Mouse (Mus musculus) cortical plate, adult 2 months (tissue): ENCODE data around the gene Rbpms2. TPM values are rescaled to one million over a fixed set of nuclear protein-coding genes. Genes with fewer than 3 reads are reported as not detected.

Experiments
- H3K27ac ChIP-seq: fragments of 200-500 bp; 2 replicates; pipeline ENCODE4 v1.5.1; 2012; ENCODE audit warnings: low read length, control low read depth, inconsistent platforms; ENCODE audit not compliant: insufficient read depth
- H3K4me1 ChIP-seq: fragments of 200-500 bp; 2 replicates; pipeline ENCODE4 v1.6.1; 2011; ENCODE audit warnings: low read length; ENCODE audit not compliant: control insufficient read depth, insufficient read depth
- H3K4me3 ChIP-seq: fragments of 200-500 bp; 2 replicates; pipeline ENCODE4 v1.5.1; 2011; ENCODE audit warnings: mild to moderate bottlenecking, low read length, control low read depth; ENCODE audit not compliant: insufficient read depth
- CTCF ChIP-seq: fragments of 200-500 bp; IDR thresholded peaks from 2 replicates; pipeline ENCODE4 v1.5.1; 2011; ENCODE audit warnings: mild to moderate bottlenecking, control low read depth, low read length; ENCODE audit not compliant: insufficient read depth; ENCODE audit errors: extremely low read depth
- POLR2A ChIP-seq: fragments of 200-500 bp; IDR thresholded peaks from 2 replicates; pipeline ENCODE4 v1.6.1; 2011; ENCODE audit warnings: mild to moderate bottlenecking, low read length, control low read depth; ENCODE audit not compliant: insufficient read depth; ENCODE audit errors: extremely low read depth
- polyA plus RNA-seq: library from polyadenylated mRNA; depleted of rRNA; stranded (reverse); fragments of >200 nt; gene quantifications from 2 replicates; pipeline ENCODE4 v1.2.3, GENCODE M21; 2012

Gene Rbpms2
- polyA plus RNA-seq, 1 experiment: 4.9 TPM

DNA sequence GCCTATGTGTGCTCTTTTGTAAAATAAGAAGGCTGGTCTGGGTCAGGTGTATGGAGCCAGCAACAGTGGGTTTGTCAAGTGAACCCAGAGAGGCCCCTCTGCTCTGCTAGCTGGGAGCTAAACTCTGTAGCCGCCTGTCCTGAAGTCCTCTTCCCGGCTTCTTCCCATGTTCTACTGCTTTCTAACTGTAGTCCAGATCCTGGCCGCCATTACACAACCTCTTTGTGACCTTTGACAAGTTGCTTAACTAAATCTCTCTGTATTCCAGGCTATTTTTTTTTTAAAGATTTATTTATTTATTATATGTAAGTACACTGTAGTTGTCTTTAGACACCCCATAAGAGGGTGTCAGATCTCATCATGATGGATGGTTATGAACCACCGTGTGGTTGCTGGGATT, 24.3 kb downstream of the Rbpms2 start:
- no peak for TF ChIP-seq POLR2A
- no peak for TF ChIP-seq CTCF
- Histone ChIP-seq H3K4me1 (no peaks in the 10 kb centered on the region), H3K27ac (no peak overlapping the region), H3K4me3 (no peak overlapping the region)

DNA sequence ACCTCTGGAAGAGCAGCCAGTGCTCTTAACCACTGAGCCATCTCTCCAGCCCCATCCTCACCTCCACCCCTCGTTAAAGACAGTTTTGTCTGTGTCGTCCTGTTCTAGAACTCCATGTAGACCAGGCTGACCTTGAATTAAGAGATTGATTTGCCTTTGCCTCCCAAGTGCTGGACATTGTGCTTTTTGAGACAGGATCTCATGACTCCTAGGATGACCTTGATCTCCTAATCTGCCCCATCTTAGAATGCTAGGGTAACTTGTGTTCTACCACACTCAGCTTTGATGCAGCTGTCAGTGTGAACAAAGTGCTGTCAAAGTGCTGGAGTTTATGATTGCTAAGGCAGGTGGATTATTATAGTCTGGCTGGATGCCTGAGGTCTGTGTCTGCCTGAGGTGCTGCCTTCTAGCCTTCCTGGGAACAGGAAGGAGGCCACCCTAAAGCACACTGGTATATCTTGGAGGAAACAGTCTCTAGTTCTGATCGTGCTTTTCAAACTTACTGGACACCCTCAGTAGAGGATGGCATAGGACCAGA, 25.3 kb downstream of the Rbpms2 start:
- no peak overlapping the region for H3K27ac ChIP-seq
- no peak for TF ChIP-seq POLR2A
- no peaks in the 10 kb centered on the region for H3K4me1 ChIP-seq
- H3K4me3 ChIP-seq: no peak overlapping the region

DNA sequence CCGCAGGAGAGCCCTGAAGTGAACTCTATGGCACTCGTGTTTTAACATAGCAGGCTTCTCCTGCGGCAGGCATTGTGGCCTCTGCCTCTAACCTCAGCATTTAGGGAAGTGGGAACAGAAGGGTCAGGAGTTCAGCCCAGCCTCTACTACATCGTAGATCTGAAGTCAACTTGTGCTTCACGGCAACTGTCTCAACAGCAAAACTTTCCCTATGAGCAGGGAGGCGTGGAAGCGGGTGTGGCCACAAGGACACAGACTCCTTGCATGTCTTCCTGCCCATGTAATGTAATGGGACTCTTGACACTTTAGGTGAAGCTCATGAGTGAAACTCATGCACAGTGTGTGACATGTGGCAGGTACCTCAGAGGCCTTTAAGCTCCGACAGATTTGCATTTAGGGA, 26.1 kb downstream of the Rbpms2 start:
- no peaks in the 10 kb centered on the region for H3K4me1 ChIP-seq
- TF ChIP-seq POLR2A (no peak), CTCF (no peak)
- no peak overlapping the region for H3K27ac ChIP-seq
- no peak overlapping the region for H3K4me3 ChIP-seq

DNA sequence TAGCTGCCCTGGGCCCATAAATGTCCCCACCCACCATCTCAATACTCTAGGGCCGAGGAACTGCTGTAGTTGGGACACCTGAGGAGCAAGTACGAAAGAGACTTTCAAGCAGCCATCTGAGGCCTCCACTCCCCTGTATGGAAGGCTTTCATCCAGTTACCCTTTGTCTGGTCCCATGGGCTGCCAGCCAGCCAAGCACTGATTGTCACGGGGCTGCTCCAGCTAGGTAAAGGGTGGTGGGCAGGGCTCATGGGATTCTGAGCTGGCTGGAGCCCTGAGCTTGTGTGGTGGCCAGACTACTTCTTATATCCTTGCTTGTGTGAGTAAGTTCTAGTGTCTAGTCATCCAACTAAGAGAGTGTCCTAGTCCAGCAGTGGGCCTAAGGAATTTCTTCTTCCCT, 27.8 kb downstream of the Rbpms2 start:
- H3K4me3 ChIP-seq: no peak overlapping the region
- H3K27ac ChIP-seq: no peak overlapping the region
- no peaks in the 10 kb centered on the region for H3K4me1 ChIP-seq
- TF ChIP-seq CTCF (no peak), POLR2A (no peak)

DNA sequence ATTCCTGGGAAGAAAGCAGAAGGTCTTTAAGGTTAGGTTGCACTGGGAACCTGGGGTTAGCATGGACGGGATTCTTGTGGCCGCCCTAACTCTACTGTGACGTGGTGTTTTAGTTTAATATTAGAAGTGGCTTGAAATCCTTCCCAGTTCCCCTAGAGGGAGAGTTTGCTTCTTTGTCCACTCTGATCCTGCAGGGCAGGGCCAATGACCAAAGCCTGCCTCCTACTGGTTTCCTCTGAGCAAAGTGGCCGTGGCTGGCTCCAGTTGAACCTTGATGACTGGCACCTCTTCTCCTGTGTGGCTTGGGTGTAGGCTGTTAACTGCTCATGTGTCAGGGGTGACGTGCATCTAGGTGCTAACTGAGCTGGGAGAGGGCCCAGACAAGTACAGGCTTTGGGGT, 31.6 kb downstream of the Rbpms2 start:
- Histone ChIP-seq H3K4me1 (no peaks in the 10 kb centered on the region), H3K4me3 (no peak overlapping the region), H3K27ac (no peak overlapping the region)
- TF ChIP-seq CTCF (0 out of 2 replicates have a peak, but pooled peaks have one; percentile 3), POLR2A (no peak)

DNA sequence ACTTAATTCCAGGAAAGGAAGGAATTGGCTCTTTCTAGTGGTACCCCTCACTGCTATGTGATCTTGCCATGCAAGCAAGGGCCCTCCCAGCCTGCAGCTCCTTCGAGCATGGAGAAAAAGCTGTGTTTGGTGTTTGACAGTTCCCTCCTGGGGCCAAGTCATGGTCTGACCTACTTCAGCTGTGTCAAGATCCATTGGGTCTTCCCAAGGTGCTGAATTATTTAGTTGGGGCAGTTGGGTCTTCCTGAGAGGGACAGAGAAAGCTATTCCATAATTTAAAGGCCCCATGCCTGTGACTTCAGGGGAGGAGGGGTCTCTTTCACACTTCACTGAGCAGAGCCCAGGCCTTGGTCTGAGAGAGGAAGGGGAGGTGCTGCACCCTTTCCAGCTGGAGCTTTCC, 32.0 kb downstream of the Rbpms2 start:
- TF ChIP-seq POLR2A (no peak), CTCF (no peak)
- no peak overlapping the region for H3K27ac ChIP-seq
- H3K4me3 ChIP-seq: no peak overlapping the region
- H3K4me1 ChIP-seq: no peaks in the 10 kb centered on the region

DNA sequence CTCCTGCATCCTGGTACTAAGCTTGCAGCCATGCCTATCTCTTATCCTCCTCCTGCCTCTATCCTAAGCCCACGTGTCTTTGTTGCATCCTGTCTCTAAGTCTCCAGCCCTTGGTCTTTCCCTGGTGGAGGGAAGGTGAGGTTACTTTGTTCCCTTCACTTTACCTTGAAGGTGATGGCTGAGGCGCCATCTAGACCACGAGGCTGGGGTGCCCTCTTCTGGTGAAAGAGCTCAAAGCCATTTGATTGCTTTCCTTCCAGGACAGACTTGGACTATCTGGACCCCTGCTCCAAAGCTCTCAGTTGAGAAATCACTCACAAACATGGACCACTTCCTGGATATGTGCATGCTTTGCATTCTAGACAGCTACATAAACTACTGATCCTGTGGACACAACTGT, 34.7 kb downstream of the Rbpms2 start:
- Histone ChIP-seq H3K4me1 (no peaks in the 10 kb centered on the region), H3K27ac (no peak overlapping the region), H3K4me3 (no peak overlapping the region)
- TF ChIP-seq POLR2A (no peak), CTCF (peak; percentile 87)

DNA sequence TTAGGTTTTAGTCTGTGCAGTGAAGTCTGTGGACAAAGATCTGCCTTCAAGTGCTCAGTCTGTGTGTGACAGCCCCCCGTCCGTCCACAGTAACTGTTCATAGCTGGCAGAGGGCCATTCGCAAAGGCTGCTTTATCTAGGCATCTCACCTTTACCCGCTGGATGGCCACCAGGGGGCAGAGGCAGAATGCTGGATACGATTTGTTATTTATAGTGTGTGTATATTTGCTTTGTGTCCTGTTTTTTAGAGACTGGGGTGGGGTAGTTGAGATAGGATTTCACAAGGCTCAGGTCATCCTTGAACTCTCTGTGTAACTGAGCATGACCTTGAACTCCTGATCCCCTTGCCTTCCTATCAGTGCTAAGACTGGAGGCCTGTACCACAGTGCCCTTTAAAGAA, 36.6 kb downstream of the Rbpms2 start:
- H3K4me3 ChIP-seq: no peak overlapping the region
- peak; percentile 61 for TF ChIP-seq CTCF
- no peak for TF ChIP-seq POLR2A
- no peaks in the 10 kb centered on the region for H3K4me1 ChIP-seq
- H3K27ac ChIP-seq: no peak overlapping the region

DNA sequence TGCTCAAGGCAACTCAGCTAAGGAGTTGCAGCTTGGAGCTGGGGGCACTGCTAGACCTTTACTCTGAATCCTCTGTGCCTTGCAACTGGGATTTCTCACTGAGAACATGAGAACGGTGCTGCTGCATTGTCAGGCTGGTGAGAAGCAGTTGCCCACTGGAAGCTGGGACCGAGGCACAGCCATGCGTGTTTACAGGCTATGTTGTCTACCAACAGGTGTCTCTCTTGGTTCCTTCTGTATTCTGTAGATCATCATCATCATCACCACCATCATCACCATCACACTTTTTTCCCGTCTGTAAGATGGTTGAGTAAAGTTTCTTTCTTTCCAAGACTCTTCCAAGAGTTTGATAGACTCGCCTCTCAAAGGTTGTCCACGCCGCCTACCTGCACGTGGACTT, 38.3 kb downstream of the Rbpms2 start, which contains the start of gene Oaz2:
Oaz2 (plus strand) TSS at position 301 of the 400 bp plus-strand sequence.
- Histone ChIP-seq H3K27ac (no peak within 1 kb of the TSS), H3K4me3 (no peak within 1 kb of the TSS)
- TF ChIP-seq CTCF (no peak), POLR2A (no peak)

DNA sequence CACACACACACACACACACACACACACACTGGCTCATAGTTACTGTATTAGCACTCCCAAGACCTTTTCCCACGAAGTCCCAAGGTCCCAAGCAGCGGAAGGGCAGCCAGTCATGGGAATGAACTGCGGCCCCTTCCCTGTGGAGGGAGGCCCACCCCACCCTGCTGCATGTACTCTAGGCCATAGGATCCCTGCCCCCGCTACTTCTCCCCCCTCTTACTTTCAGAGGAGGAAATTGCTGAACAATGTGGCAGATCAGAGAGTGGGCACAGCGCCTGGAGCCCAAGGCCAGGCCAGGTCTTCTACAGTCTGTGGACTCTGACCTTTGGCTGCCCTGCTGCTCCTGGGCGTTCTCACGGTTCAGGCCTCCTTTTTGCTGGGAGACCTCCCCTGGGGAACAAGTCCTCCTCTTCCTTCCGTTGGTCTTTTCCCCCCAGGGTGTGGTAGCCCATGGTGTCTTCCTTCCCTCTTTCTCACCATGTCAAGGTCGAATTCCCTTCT, 42.0 kb downstream of the Rbpms2 start:
- no peak overlapping the region for H3K4me3 ChIP-seq

More for the DNA sequence above, 38.3 kb downstream of the Rbpms2 start, which contains the start of gene Oaz2:
- H3K4me1 ChIP-seq: no peaks in the 10 kb centered on the region

DNA sequence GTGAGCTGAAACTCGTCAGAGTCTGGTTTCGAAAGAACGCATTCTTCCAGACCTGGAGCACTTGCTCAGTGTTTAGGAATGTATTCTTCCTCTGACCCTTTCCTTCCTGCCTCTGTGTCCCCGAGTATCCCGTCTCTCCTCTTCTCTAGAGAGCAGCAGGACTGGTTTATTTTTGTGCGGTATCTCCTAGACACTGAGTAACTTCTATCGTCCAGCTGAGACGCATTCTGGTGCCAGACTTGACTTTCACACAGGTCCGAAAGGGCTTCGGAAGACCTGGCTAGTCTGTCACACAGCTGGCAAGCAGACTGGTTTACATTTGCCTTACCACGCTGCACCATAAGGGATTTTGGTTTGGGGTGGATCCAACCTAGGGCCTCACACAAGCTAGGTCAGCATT, 43.5 kb downstream of the Rbpms2 start:
- TF ChIP-seq POLR2A (no peak), CTCF (no peak)
- Histone ChIP-seq H3K4me3 (no peak overlapping the region), H3K4me1 (peaks cover 2% of the 10 kb centered on the region; the same call in 1 of the 2 replicates), H3K27ac (no peak overlapping the region)

More for the DNA sequence above, 42.0 kb downstream of the Rbpms2 start:
- Histone ChIP-seq H3K27ac (no peak overlapping the region), H3K4me1 (no peaks in the 10 kb centered on the region)
- TF ChIP-seq POLR2A (no peak), CTCF (no peak)
